Mouse (Mus musculus) lung, postnatal 0 days (tissue): Measurements from ENCODE around the gene Nyap1. TPM values are rescaled to one million over a fixed set of nuclear protein-coding genes. Genes with fewer than 3 reads are reported as not detected.

Source experiments
- ATAC-seq: fragments of 200-750 bp; cut with Nextera tagmentation; 2 replicates; pipeline ENCODE4 v1.8.0; 2017; ENCODE audit warnings: moderate library complexity
- DNase-seq: peaks from one replicate; pipeline ENCODE4 v3.0.0-alpha.2; 2016; ENCODE audit warnings: low spot score
- H3K27ac ChIP-seq: fragments of 300-500 bp; sonication (generic); 2 replicates; pipeline ENCODE4 v1.5.1; 2014; ENCODE audit warnings: antibody characterized with exemption, mild to moderate bottlenecking, low read length, mixed read lengths
- H3K27me3 ChIP-seq: fragments of 300-500 bp; sonication (generic); replicated peaks from 2 replicates; pipeline ENCODE4 v1.6.1; 2014; ENCODE audit warnings: low read length, mixed read lengths; ENCODE audit not compliant: insufficient read depth
- H3K36me3 ChIP-seq: fragments of 300-500 bp; sonication (generic); 2 replicates; pipeline ENCODE4 v1.6.1; 2014; ENCODE audit warnings: low read length, mixed read lengths; ENCODE audit not compliant: insufficient read depth
- H3K4me1 ChIP-seq: fragments of 300-500 bp; sonication (generic); 2 replicates; pipeline ENCODE4 v1.6.1; 2014; ENCODE audit warnings: antibody characterized with exemption, low read depth, low read length, mixed read lengths; ENCODE audit not compliant: insufficient read depth
- H3K4me2 ChIP-seq: fragments of 300-500 bp; sonication (generic); replicated peaks from 2 replicates; pipeline ENCODE4 v1.6.1; 2014; ENCODE audit warnings: low read depth, mild to moderate bottlenecking, low read length, moderate library complexity, mixed read lengths
- H3K4me3 ChIP-seq: fragments of 300-500 bp; sonication (generic); 2 replicates; pipeline ENCODE4 v1.5.1; 2014; ENCODE audit warnings: low read depth, low read length
- H3K9ac ChIP-seq: fragments of 300-500 bp; sonication (generic); replicated peaks from 2 replicates; pipeline ENCODE4 v1.6.1; 2014; ENCODE audit warnings: low read depth, mild to moderate bottlenecking
- H3K9me3 ChIP-seq: fragments of 300-500 bp; sonication (generic); 2 replicates; pipeline ENCODE4 v1.6.1; 2016; ENCODE audit warnings: low read length, mixed read lengths
- CTCF ChIP-seq: IDR thresholded peaks from 2 replicates; pipeline ENCODE4 v1.5.1; 2016; ENCODE audit warnings: antibody characterized with exemption, mild to moderate bottlenecking
- EP300 ChIP-seq: IDR thresholded peaks from 2 replicates; pipeline ENCODE4 v1.6.1; 2016; ENCODE audit warnings: antibody characterized with exemption, mild to moderate bottlenecking, control low read depth
- WGBS: fragments of 180-500 bp; shearing (Covaris S2); extraction: QIAGEN DNeasy Blood & Tissue Kit; methylation state at CpG from one replicate; pipeline ENCODE4 v1.1.7; 2014; 5-methylcytosine and 5-hydroxymethylcytosine counted together
- polyA plus RNA-seq: library from polyadenylated mRNA; unstranded; fragments of >200 nt; fragmentation: Nextera tagmentation; extraction: Ambion mirVana; gene quantifications from 2 replicates; pipeline ENCODE4 v1.2.1, GENCODE M21; 2015

Gene Nyap1
- polyA plus RNA-seq, 1 experiment from 2014 or later: 0.51 TPM

- H3K27me3 ChIP-seq: no peaks in the 10 kb centered on the region
- H3K9me3 ChIP-seq: no peaks in the 10 kb centered on the region
- peak overlapping the region; percentile 97 for H3K4me2 ChIP-seq
- no peak for ATAC-seq
- H3K27ac ChIP-seq: peak overlapping the region; percentile 97
- 0% methylated on average over 16 of the region's 16 CpGs for WGBS
- H3K9ac ChIP-seq: peak overlapping the region; percentile 79
- H3K4me1 ChIP-seq: peaks cover 3% of the 10 kb centered on the region
- no peak for DNase-seq
- peak overlapping the region; percentile 74 for H3K4me3 ChIP-seq
- H3K36me3 ChIP-seq: peaks cover 6% of the 10 kb centered on the region; the same call in 1 of the 2 replicates
- TF ChIP-seq CTCF (no peak), EP300 (no peak)
Observed at GRCm38 (mm10) chr5:137746851-137747325, 5.5 kb upstream of the Nyap1 start.

GRCm38 (mm10) chr5:137746282-137746850 is 5.0 kb upstream of the Nyap1 start:
- Histone ChIP-seq H3K27ac (peak overlapping the region; percentile 97), H3K4me2 (peak overlapping the region; percentile 97), H3K9ac (peak overlapping the region; percentile 79), H3K9me3 (no peaks in the 10 kb centered on the region), H3K4me1 (peaks cover 3% of the 10 kb centered on the region), H3K4me3 (peak overlapping the region; percentile 74), H3K27me3 (no peaks in the 10 kb centered on the region), H3K36me3 (peaks cover under 1% of the 10 kb centered on the region; the same call in 1 of the 2 replicates)
- ATAC-seq (peak; percentile 38), DNase-seq (peak; percentile 75)
- WGBS: 2% methylated on average over 18 of the region's 20 CpGs
- TF ChIP-seq EP300: no peak
- TF ChIP-seq CTCF: no peak

- DNase-seq (peak; percentile 97), ATAC-seq (peak; percentile 80)
- peaks cover 3% of the 10 kb centered on the region; the same call in 1 of the 2 replicates for H3K4me1 ChIP-seq
- 0 out of 2 replicates have a peak, but pooled peaks have one; percentile 59 for TF ChIP-seq EP300
- TF ChIP-seq CTCF: 0 out of 2 replicates have a peak, but pooled peaks have one; percentile 21
- WGBS: 2% methylated on average over 26 of the region's 28 CpGs
- H3K4me2 ChIP-seq: peak within 1 kb of the TSS; percentile 97
- H3K9ac ChIP-seq: peak within 1 kb of the TSS; percentile 79
- H3K27me3 ChIP-seq: no peaks in the 10 kb centered on the region
- H3K4me3 ChIP-seq: peak within 1 kb of the TSS; percentile 74
- no peaks in the 10 kb centered on the region for H3K9me3 ChIP-seq
- no peaks in the 10 kb centered on the region; the same call in 1 of the 2 replicates for H3K36me3 ChIP-seq
- peak within 1 kb of the TSS; percentile 97 for H3K27ac ChIP-seq
Observed at GRCm38 (mm10) chr5:137745214-137746171, 4.1 kb upstream of the Nyap1 start, which contains the start of gene Tsc22d4. TSS of gene Tsc22d4 (plus strand) at chr5:137745730.

- Histone ChIP-seq H3K4me3 (no peak overlapping the region), H3K4me1 (peaks cover 3% of the 10 kb centered on the region; the same call in 1 of the 2 replicates)
Observed at GRCm38 (mm10) chr5:137744197-137744596, 2.8 kb upstream of the Nyap1 start.

GRCm38 (mm10) chr5:137742836-137743235 is 1.4 kb upstream of the Nyap1 start:
- WGBS: 91% methylated on average over 6 of the region's 6 CpGs
- Histone ChIP-seq H3K4me3 (no peak overlapping the region), H3K9me3 (no peaks in the 10 kb centered on the region), H3K27ac (no peak overlapping the region), H3K36me3 (no peaks in the 10 kb centered on the region; the same call in 1 of the 2 replicates), H3K4me1 (no peaks in the 10 kb centered on the region), H3K27me3 (no peaks in the 10 kb centered on the region), H3K4me2 (no peak overlapping the region), H3K9ac (no peak overlapping the region)
- TF ChIP-seq EP300 (no peak), CTCF (no peak)
- DNase-seq: no peak
- ATAC-seq: no peak

More at GRCm38 (mm10) chr5:137744197-137744596, 2.8 kb upstream of the Nyap1 start:
- Histone ChIP-seq H3K27me3 (no peaks in the 10 kb centered on the region), H3K9ac (no peak overlapping the region), H3K27ac (no peak overlapping the region), H3K9me3 (no peaks in the 10 kb centered on the region), H3K36me3 (no peaks in the 10 kb centered on the region; the same call in 1 of the 2 replicates), H3K4me2 (no peak overlapping the region)
- ATAC-seq (no peak), DNase-seq (no peak)
- WGBS: 90% methylated on average over 6 of the region's 7 CpGs
- no peak for TF ChIP-seq CTCF
- TF ChIP-seq EP300: no peak

GRCm38 (mm10) chr5:137742048-137742447 is 641 bp upstream of the Nyap1 start:
- TF ChIP-seq CTCF (no peak), EP300 (no peak)
- H3K36me3 ChIP-seq: no peaks in the 10 kb centered on the region; the same call in 1 of the 2 replicates
- H3K27ac ChIP-seq: no peak overlapping the region
- ATAC-seq: no peak
- H3K4me1 ChIP-seq: no peaks in the 10 kb centered on the region
- H3K27me3 ChIP-seq: no peaks in the 10 kb centered on the region
- H3K9ac ChIP-seq: no peak overlapping the region
- H3K4me2 ChIP-seq: peak overlapping the region; percentile 94
- peak overlapping the region; percentile 57; the same call in 1 of the 2 replicates for H3K4me3 ChIP-seq
- WGBS: 53% methylated on average over 10 of the region's 10 CpGs
- no peak for DNase-seq
- no peaks in the 10 kb centered on the region for H3K9me3 ChIP-seq
